Mouse (Mus musculus): Measurements from ENCODE around the gene Mocs2.

Mocs2 gene

GRCm38 (mm10) chr13:114854023-114854422 is 36.0 kb downstream of the Mocs2 start:
- DNase-seq (ENCODE audit: low spot score in 2 of 2), result no peak

- DNase-seq (ENCODE audit: low spot score in 2 of 2), result no peak
These were observed 36.4 kb downstream of the Mocs2 start for GRCm38 (mm10) chr13:114854428-114854827.

DNA sequence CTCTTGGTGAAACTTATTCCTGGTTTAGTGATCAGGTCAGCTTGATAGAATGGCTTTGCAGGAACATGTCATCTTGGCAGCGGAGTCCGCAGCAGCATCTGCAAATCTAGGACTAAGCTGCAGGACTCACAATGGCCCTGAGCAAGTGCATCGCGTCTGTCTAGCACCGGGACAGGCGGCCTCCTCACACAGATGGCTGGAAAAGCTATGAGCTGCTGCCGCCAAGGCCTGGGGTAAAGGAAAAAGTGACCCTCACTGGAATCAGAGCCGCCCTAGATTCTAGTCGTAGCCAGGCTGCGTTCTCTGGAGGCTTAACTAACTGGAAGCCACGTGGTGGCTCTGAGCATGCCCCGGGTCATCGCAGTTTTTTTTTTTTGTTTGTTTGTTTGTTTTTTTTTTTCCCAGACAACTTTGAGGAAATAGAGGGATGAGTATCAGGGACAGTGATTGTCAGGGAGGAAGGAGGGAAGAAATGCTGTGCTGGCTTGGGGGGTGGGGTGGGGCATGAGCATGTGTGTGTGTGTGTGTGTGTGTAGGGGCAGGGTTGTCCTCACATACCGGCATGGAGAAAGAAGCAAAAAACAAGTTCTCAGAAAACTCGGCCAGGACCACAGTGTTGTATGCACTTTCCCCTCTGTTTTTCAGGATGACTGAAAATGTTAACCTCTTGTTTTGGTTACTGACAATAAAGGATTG is 37.7 kb downstream of the Mocs2 start:
- no peak for DNase-seq (ENCODE audit: low spot score in 2 of 2)

DNA sequence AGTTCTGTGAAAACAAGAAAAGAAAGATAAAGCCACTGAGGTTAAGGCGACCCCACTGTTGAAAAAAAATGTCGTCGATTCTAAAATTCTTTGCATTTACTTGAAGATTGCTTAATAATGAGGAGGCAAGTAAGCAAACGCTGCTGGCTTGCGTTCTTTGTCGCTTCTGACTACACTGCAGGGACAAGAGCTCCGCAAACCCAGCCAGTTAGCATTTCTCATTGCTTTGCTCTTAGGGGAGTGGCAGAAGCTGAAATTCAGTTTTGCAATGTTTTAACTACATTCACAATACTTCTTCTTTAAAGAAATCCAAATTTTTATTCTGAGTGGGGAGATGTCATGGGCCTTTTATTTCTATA is 38.2 kb downstream of the Mocs2 start:
- DNase-seq (ENCODE audit: low spot score in 2 of 2), result no peak

DNA sequence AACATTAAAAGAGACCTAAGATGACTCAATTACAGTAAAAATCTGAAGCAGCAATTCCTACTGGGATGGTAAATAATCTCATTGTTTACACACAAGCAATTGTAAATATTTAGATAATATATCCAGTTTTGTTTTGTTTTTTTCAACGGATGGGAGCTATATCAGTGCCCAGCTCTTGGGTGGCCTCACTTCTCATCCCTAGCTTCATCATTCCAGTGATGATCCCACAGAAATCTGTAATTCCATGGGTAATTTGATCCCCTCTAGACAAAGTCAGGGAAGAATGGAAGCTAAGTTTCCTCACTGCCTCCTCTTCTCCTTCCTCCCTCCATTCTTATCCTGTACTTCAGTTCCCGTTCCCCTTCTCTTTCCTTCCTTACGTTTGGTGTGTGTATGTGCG is 39.5 kb downstream of the Mocs2 start:
- DNase-seq (ENCODE audit: low spot score in 2 of 2), result no peak

- DNase-seq (ENCODE audit: low spot score in 2 of 2), result no peak
These were observed 56.7 kb downstream of the Mocs2 start for GRCm38 (mm10) chr13:114874738-114875137.

GRCm38 (mm10) chr13:114876005-114876520 is 58.0 kb downstream of the Mocs2 start:
- DNase-seq (ENCODE audit: low spot score in 2 of 2), result no peak

GRCm38 (mm10) chr13:114878667-114879066 is 60.6 kb downstream of the Mocs2 start:
- DNase-seq (ENCODE audit: low spot score in 2 of 2), result no peak
